Mouse (Mus musculus) forebrain, postnatal 0 days (tissue): ENCODE results near the gene P2rx5. TPM values are rescaled to one million over a fixed set of nuclear protein-coding genes. Genes with fewer than 3 reads are reported as not detected.
A peak's percentile ranks its signal among the peaks of the same experiment; 100 is the strongest.

Experiments used
- ATAC-seq: fragments of 200-750 bp; cut with Nextera tagmentation; 2 replicates; pipeline ENCODE4 v1.8.0; 2017; ENCODE audit warnings: mild to moderate bottlenecking, moderate library complexity
- DNase-seq: peaks from one replicate; pipeline ENCODE4 v3.0.0-alpha.2; 2015
- H3K27ac ChIP-seq: fragments of 300-500 bp; sonication (generic); 2 replicates; pipeline ENCODE4 v1.5.1; 2014; ENCODE audit warnings: low read depth, mild to moderate bottlenecking, antibody characterized with exemption, low read length, moderate library complexity, mixed read lengths
- H3K27me3 ChIP-seq: fragments of 300-500 bp; sonication (generic); 2 replicates; pipeline ENCODE4 v1.6.1; 2014; ENCODE audit warnings: mild to moderate bottlenecking, low read length, mixed read lengths; ENCODE audit not compliant: insufficient read depth
- H3K36me3 ChIP-seq: fragments of 300-500 bp; sonication (generic); 2 replicates; pipeline ENCODE4 v1.6.1; 2014; ENCODE audit warnings: mild to moderate bottlenecking, moderate library complexity; ENCODE audit not compliant: insufficient read depth
- H3K4me1 ChIP-seq: fragments of 300-500 bp; sonication (generic); 2 replicates; pipeline ENCODE4 v1.6.1; 2014; ENCODE audit warnings: antibody characterized with exemption; ENCODE audit not compliant: insufficient read depth
- H3K4me2 ChIP-seq: fragments of 300-500 bp; sonication (generic); 2 replicates; pipeline ENCODE4 v1.6.1; 2014; ENCODE audit warnings: low read depth, mild to moderate bottlenecking, moderate library complexity
- H3K4me3 ChIP-seq: fragments of 300-500 bp; sonication (generic); 2 replicates; pipeline ENCODE4 v1.5.1; 2014; ENCODE audit warnings: low read depth, low read length, mixed read lengths
- H3K9ac ChIP-seq: fragments of 300-500 bp; sonication (generic); 2 replicates; pipeline ENCODE4 v1.6.1; 2014; ENCODE audit warnings: mild to moderate bottlenecking
- H3K9me3 ChIP-seq: fragments of 300-500 bp; sonication (generic); 2 replicates; pipeline ENCODE4 v1.6.1; 2016; ENCODE audit warnings: low read length
- CTCF ChIP-seq: sonication (generic); IDR thresholded peaks from 2 replicates; pipeline ENCODE4 v1.5.1; 2016; ENCODE audit warnings: antibody characterized with exemption, control low read depth, low read depth
- WGBS: fragments of 180-500 bp; shearing (Covaris S2); extraction: QIAGEN DNeasy Blood & Tissue Kit; methylation state at CpG from one replicate; pipeline ENCODE4 v1.1.7; 2014; 5-methylcytosine and 5-hydroxymethylcytosine counted together
- polyA plus RNA-seq: library from polyadenylated mRNA; unstranded; fragments of >200 nt; fragmentation: Nextera tagmentation; extraction: Ambion mirVana; gene quantifications from 2 replicates; pipeline ENCODE4 v1.2.1, GENCODE M21; 2015
- total RNA-seq: library from RNA; depleted of rRNA; stranded (reverse); fragments of >200 nt; gene quantifications from 2 replicates; pipeline ENCODE4 v1.2.3, GENCODE M21; 2014

The P2rx5 gene
- total and polyA plus RNA-seq, 2 experiments from 2014 or later, result 0.57 to 0.69 TPM

DNA sequence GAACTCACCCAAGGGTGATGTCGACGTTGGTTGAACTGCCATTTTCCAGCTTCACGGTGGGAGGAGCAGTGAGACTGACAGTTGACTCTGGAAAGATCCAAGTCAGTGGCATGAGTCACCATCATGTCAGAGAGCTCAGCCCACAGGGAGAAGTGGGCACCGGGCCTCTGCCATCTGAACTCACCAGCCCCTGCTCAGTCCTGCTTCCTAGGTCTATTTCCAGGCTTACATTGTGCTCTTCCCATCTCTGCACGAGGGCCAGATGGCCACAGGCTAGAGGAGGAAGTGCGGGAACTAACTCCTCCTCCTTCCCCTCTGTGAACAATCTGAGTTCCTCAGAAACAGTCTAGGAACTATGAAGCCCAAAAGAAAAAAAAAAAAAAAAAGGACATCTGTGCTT lies 32.8 kb downstream of the P2rx5 start:
- H3K27ac ChIP-seq, result no peak overlapping the region
- peaks cover 11% of the 10 kb centered on the region; the same call in 1 of the 2 replicates for H3K4me1 ChIP-seq
- H3K27me3 ChIP-seq, result no peaks in the 10 kb centered on the region
- no peak overlapping the region for H3K4me3 ChIP-seq
- 83% methylated on average over 6 of the region's 6 CpGs for WGBS
- DNase-seq (no peak), ATAC-seq (0 out of 2 replicates have a peak, but pooled peaks have one; percentile 12)
- no peak overlapping the region for H3K4me2 ChIP-seq
- peaks cover 53% of the 10 kb centered on the region for H3K36me3 ChIP-seq
- no peaks in the 10 kb centered on the region for H3K9me3 ChIP-seq
- TF ChIP-seq CTCF, result no peak
- H3K9ac ChIP-seq, result no peak overlapping the region

DNA sequence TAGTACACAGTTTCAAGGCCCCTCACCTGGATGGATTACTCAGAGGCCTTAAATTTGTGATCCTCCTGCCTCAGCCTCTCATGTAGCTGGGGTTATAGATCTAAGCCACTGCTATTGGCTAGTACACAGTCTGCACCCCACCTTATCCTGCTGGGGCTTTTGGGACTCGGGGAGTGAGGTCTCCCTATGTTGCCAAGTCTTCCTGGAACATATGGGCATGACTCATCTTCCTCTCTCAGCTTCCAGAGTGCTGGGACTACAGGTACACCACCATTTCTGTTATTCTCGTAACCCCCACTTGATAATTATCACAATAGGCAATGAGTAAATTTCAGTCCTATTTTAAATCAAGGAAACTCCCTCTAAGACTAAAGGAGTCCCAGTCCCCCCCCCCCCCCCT lies 34.2 kb downstream of the P2rx5 start:
- H3K4me3 ChIP-seq, result no peak overlapping the region
- TF ChIP-seq CTCF, result no peak
- no peaks in the 10 kb centered on the region for H3K9me3 ChIP-seq
- H3K4me1 ChIP-seq, result peaks cover 15% of the 10 kb centered on the region; the same call in 1 of the 2 replicates
- no peak overlapping the region for H3K9ac ChIP-seq
- 76% methylated on average over 2 of the region's 2 CpGs for WGBS
- ATAC-seq (no peak), DNase-seq (no peak)
- H3K27me3 ChIP-seq, result no peaks in the 10 kb centered on the region
- no peak overlapping the region for H3K27ac ChIP-seq
- peaks cover 40% of the 10 kb centered on the region for H3K36me3 ChIP-seq
- no peak overlapping the region for H3K4me2 ChIP-seq

DNA sequence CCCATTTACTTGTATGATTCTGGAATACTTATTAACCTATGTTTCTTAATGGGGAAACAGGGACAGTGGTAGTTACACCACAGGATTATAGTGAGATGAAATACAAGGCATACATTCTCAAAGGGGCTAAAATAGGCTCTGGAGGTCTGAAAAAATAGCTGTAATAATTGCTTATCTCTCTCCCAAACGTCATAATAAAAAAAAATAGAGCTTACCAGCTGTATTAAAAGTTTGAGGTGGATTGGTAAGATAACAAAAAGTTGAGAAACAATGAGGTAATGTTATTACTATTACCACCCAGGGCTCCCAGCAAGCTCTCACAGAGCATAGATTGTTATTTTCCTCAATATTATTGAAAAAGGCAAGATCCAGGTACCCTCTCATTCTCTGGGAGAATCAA lies 38.0 kb downstream of the P2rx5 start:
- ATAC-seq, result no peak
- WGBS, result 12% methylated on average over 1 of the region's 1 CpGs
- peaks cover 20% of the 10 kb centered on the region for H3K4me1 ChIP-seq
- TF ChIP-seq CTCF, result no peak
- H3K9me3 ChIP-seq, result no peaks in the 10 kb centered on the region
- peak overlapping the region; percentile 97 for H3K4me2 ChIP-seq
- H3K27ac ChIP-seq, result no peak overlapping the region
- DNase-seq, result no peak
- H3K27me3 ChIP-seq, result no peaks in the 10 kb centered on the region; the same call in 1 of the 2 replicates
- peak overlapping the region; percentile 78 for H3K4me3 ChIP-seq
- H3K36me3 ChIP-seq, result peaks cover 10% of the 10 kb centered on the region
- H3K9ac ChIP-seq, result peak overlapping the region; percentile 68; the same call in 1 of the 2 replicates

DNA sequence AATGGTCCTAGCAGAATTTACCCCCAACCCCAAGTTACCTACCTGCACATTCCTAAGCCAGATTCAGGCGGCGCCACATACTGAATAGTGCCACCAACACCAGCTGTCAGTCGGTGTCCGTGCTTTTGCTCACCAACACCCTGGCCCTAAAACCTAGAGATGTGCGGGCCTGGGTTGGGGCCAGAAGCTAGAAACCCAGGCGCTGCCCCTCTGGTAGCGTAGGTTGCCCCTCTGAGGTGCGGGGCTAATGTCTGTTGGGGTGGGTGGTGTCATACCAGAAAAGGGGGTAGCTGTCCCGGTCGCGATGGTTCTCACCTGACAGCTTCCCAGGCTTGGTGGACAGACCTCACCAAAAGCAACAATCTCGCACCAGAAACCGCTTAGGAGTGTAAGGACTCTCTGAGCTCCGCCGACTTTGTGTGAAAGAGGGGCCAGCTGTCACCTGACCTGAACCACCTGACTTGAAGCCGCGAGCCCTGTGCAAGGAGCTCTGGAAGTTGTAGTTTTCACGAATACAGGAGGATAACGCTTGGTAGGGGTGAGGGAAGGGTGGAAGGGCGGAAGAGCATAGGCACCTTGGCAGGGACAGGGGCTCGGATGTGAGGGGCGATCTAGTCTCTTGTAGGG lies 38.5 kb downstream of the P2rx5 start, which contains the start of gene Ctns:
Gene Ctns, minus strand, starts transcription at position 440 of the 627 bp plus-strand sequence.
- Histone ChIP-seq H3K4me1 (peaks cover 20% of the 10 kb centered on the region), H3K27me3 (no peaks in the 10 kb centered on the region; the same call in 1 of the 2 replicates), H3K9me3 (no peaks in the 10 kb centered on the region), H3K4me2 (peak within 1 kb of the TSS; percentile 97), H3K27ac (peak within 1 kb of the TSS; percentile 69; the same call in 1 of the 2 replicates), H3K9ac (peak within 1 kb of the TSS; percentile 68), H3K4me3 (peak within 1 kb of the TSS; percentile 78), H3K36me3 (peaks cover 10% of the 10 kb centered on the region)
- under 1% methylated on average over 22 of the region's 22 CpGs for WGBS
- DNase-seq, result peak; percentile 92
- peak; percentile 97 for ATAC-seq
- no peak; the same call in 1 of the 2 replicates for TF ChIP-seq CTCF

DNA sequence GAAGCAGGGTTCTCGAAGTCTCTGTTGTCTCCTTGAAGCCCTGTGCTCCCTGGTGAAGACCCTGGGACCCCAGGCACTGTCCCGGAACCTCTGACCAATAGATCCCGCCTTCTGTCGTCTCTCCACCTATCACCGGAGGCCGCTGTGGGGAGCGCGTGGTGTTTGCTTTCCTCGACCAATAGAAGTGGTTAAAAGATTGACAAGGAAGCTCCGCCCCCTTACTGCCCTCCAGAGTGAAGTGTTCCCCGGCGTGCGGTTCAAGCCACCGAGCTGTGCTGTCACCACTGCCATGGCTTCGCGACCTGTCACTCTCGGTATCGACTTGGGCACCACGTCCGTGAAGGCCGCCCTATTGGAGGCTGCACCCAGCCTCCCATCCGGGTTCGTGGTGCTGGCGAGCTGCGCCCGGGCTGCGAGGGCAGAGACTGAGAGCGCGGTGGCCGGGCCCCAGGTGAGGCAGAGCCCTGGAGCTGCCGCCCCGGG lies 39.0 kb downstream of the P2rx5 start, which contains the start of gene Shpk:
Gene Shpk, plus strand, starts transcription at position 231 of the 483 bp plus-strand sequence.
- peak; percentile 98 for ATAC-seq
- H3K4me1 ChIP-seq, result peaks cover 20% of the 10 kb centered on the region
- peak within 1 kb of the TSS; percentile 68 for H3K9ac ChIP-seq
- no peaks in the 10 kb centered on the region for H3K9me3 ChIP-seq
- H3K27me3 ChIP-seq, result no peaks in the 10 kb centered on the region; the same call in 1 of the 2 replicates
- peak within 1 kb of the TSS; percentile 97 for H3K4me2 ChIP-seq
- 1% methylated on average over 32 of the region's 32 CpGs for WGBS
- peak; percentile 14; the same call in 1 of the 2 replicates for TF ChIP-seq CTCF
- H3K27ac ChIP-seq, result peak within 1 kb of the TSS; percentile 69; the same call in 1 of the 2 replicates
- peak; percentile 96 for DNase-seq
- H3K36me3 ChIP-seq, result peaks cover 10% of the 10 kb centered on the region
- peak within 1 kb of the TSS; percentile 78 for H3K4me3 ChIP-seq

DNA sequence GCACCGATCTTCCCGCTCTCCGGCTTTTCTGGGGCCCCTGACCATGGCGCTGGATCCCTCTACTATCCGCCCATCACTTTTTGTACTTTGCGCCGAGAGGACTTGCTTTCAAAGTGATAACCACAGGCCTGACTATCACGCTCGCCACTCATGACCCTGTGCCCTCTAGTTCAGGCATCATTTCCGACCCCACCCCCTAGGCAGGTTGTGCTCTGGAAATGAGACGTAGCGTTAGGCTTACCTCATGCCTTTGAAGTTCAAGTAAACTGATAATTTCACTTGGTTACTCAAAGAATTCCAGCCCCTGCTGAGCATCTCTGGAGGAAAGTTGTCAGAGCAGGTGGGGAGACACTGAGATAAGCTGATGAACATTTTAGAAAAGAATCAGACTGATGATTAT lies 39.7 kb downstream of the P2rx5 start:
- Histone ChIP-seq H3K4me2 (peak overlapping the region; percentile 97), H3K9ac (peak overlapping the region; percentile 68), H3K4me3 (peak overlapping the region; percentile 78), H3K27me3 (no peaks in the 10 kb centered on the region; the same call in 1 of the 2 replicates), H3K27ac (0 out of 2 replicates have a peak overlapping the region, but pooled peaks have one; percentile 15), H3K4me1 (peaks cover 20% of the 10 kb centered on the region), H3K9me3 (no peaks in the 10 kb centered on the region), H3K36me3 (peaks cover 10% of the 10 kb centered on the region)
- ATAC-seq, result no peak
- 4% methylated on average over 12 of the region's 12 CpGs for WGBS
- no peak for TF ChIP-seq CTCF
- DNase-seq, result peak; percentile 9

DNA sequence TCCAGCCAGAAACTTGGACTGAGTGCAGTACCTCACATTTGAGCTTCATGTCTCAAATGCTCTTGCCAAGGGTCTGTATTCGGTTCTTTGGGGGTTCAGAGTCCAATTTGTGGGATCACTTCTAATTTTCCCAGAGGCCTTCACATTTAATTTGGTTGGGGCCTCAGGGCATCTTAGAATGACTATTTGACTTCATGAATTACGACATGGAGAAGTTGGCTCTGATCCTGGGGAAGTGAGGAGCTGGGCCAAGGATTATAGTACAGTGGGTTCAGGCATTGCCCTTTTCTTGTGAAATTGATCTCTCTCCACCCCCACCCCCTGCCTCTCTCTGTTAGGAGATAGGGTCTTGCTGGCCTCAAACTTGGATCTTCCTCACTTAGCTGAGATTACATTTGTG lies 40.8 kb downstream of the P2rx5 start:
- Histone ChIP-seq H3K4me3 (no peak overlapping the region), H3K4me2 (no peak overlapping the region), H3K27me3 (no peaks in the 10 kb centered on the region; the same call in 1 of the 2 replicates), H3K27ac (no peak overlapping the region), H3K36me3 (peaks cover 5% of the 10 kb centered on the region; the same call in 1 of the 2 replicates), H3K9me3 (no peaks in the 10 kb centered on the region), H3K4me1 (peaks cover 20% of the 10 kb centered on the region), H3K9ac (no peak overlapping the region)
- ATAC-seq (no peak), DNase-seq (no peak)
- 69% methylated on average over 2 of the region's 2 CpGs for WGBS
- TF ChIP-seq CTCF, result no peak
